Mouse (Mus musculus) forebrain, embryonic 14.5 days (tissue): ENCODE data around the gene Tbx21. TPM values are rescaled to one million over a fixed set of nuclear protein-coding genes. Genes with fewer than 3 reads are reported as not detected.

ENCODE experiments used
- ATAC-seq: fragments of 200-750 bp; cut with Nextera tagmentation; 2 replicates; pipeline ENCODE4 v1.8.0; 2017; ENCODE audit warnings: mild to moderate bottlenecking, moderate library complexity
- DNase-seq: peaks from one replicate; pipeline ENCODE4 v3.0.0-alpha.2; 2015; ENCODE audit warnings: low spot score
- H3K27ac ChIP-seq: fragments of 300-500 bp; sonication (generic); 2 replicates; pipeline ENCODE4 v1.5.1; 2014; ENCODE audit warnings: low read depth, mild to moderate bottlenecking, control low read depth, low read length, moderate library complexity
- H3K27me3 ChIP-seq: fragments of 300-500 bp; sonication (generic); replicated peaks from 2 replicates; pipeline ENCODE4 v1.6.1; 2014; ENCODE audit warnings: low read length, control low read depth, mixed read lengths; ENCODE audit not compliant: control insufficient read depth, insufficient read depth
- H3K36me3 ChIP-seq: fragments of 300-500 bp; sonication (generic); 2 replicates; pipeline ENCODE4 v1.6.1; 2014; ENCODE audit warnings: low read length, control low read depth; ENCODE audit not compliant: control insufficient read depth, insufficient read depth
- H3K4me1 ChIP-seq: fragments of 300-500 bp; sonication (generic); 2 replicates; pipeline ENCODE4 v1.6.1; 2014; ENCODE audit warnings: antibody characterized with exemption, low read length, control low read depth; ENCODE audit not compliant: control insufficient read depth, insufficient read depth
- H3K4me2 ChIP-seq: fragments of 300-500 bp; sonication (generic); 2 replicates; pipeline ENCODE4 v1.6.1; 2014; ENCODE audit warnings: mild to moderate bottlenecking, control low read depth, low read length
- H3K4me3 ChIP-seq: fragments of 300-500 bp; sonication (generic); 2 replicates; pipeline ENCODE4 v1.5.1; 2014; ENCODE audit warnings: low read depth, low read length, control low read depth
- H3K9ac ChIP-seq: fragments of 300-500 bp; sonication (generic); 2 replicates; pipeline ENCODE4 v1.6.1; 2014; ENCODE audit warnings: mild to moderate bottlenecking, low read length, control low read depth, moderate library complexity
- H3K9me3 ChIP-seq: fragments of 300-500 bp; sonication (generic); replicated peaks from 2 replicates; pipeline ENCODE4 v1.6.1; 2016; ENCODE audit warnings: low read length, control low read depth, mixed read lengths; ENCODE audit not compliant: control insufficient read depth
- WGBS: fragments of 180-500 bp; shearing (Covaris S2); extraction: QIAGEN DNeasy Blood & Tissue Kit; methylation state at CpG from one replicate; pipeline ENCODE4 v1.1.7; 2014; 5-methylcytosine and 5-hydroxymethylcytosine counted together
- polyA plus RNA-seq: library from polyadenylated mRNA; unstranded; fragments of >200 nt; fragmentation: Nextera tagmentation; extraction: Ambion mirVana; gene quantifications from 2 replicates; pipeline ENCODE4 v1.2.1, GENCODE M21; 2014

Gene Tbx21
- polyA plus RNA-seq, 1 experiment from 2014 or later, result 0.13 TPM

DNA sequence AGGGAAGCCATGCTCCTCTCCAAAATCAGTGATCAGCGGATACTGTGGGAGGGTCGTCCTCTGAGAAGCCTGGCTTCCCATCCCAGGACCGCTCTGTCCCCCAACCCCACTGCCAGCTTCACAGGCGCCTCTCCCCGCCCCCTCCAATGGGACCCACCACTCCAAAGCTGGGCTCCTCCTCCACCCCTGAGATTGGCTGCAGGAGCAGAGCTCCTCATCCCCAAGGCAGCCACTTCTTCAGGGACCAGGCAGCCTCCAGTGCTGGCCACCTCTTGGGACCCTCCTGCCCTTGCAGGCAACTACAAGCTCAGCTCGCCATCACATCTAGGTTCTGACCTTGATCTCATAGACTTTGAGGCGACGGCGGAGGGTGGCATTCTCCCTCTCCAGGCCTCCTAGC, 33.9 kb upstream of the Tbx21 start:
- DNase-seq, result no peak
- Histone ChIP-seq H3K27me3 (no peaks in the 10 kb centered on the region), H3K9ac (peak overlapping the region; percentile 13; the same call in 1 of the 2 replicates), H3K27ac (no peak overlapping the region), H3K36me3 (peaks cover 31% of the 10 kb centered on the region), H3K4me3 (no peak overlapping the region), H3K4me2 (peak overlapping the region; percentile 77; the same call in 1 of the 2 replicates), H3K4me1 (peaks cover 18% of the 10 kb centered on the region), H3K9me3 (no peaks in the 10 kb centered on the region)
- no peak for ATAC-seq
- 32% methylated on average over 9 of the region's 9 CpGs for WGBS

DNA sequence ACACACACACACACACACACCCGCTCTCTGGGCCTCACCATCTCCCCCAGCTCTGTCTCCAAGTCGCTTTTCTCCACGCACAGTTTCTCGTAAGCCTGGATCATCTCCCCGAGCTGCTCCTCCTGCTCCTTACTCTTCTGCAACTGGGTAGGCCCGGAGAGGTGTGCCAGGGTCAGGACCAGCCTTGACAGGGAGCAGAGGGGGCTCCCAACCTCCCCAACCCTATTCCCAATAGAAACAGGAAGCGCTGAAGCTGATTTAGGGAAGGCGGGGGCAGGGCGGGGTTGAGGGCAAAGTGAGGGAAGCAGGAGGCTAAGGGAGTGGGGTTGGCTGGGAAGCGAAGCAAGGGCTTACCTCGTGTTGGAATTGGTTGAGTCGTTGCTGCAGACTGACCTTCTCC, 33.5 kb upstream of the Tbx21 start:
- Histone ChIP-seq H3K9ac (no peak overlapping the region), H3K4me1 (peaks cover 18% of the 10 kb centered on the region), H3K4me2 (peak overlapping the region; percentile 8; the same call in 1 of the 2 replicates), H3K9me3 (no peaks in the 10 kb centered on the region), H3K36me3 (peaks cover 34% of the 10 kb centered on the region), H3K27ac (no peak overlapping the region), H3K4me3 (no peak overlapping the region), H3K27me3 (no peaks in the 10 kb centered on the region)
- DNase-seq (no peak), ATAC-seq (no peak)
- WGBS, result 38% methylated on average over 12 of the region's 12 CpGs

DNA sequence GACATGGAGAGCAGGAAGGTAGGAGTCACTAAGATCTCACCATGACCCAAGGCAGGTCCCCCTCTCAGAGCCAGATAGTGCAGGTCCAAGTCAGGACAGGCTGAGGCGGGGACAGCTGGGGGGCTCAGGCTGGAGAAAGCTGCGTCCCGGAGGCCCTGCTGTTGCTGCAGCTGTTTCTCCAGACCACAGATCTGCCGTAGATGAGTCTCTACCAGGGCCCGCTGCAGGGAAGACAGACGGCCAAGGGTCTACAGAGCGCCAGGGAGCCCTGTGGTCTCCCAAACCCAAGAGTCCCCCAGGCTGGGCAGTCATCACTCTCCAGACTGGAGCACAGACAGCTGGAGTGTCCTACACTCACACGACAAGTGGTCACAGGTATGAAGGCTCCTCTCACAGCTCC, 32.2 kb upstream of the Tbx21 start:
- H3K27me3 ChIP-seq, result no peaks in the 10 kb centered on the region
- H3K9me3 ChIP-seq, result no peaks in the 10 kb centered on the region
- H3K9ac ChIP-seq, result no peak overlapping the region
- H3K4me3 ChIP-seq, result no peak overlapping the region
- DNase-seq (no peak), ATAC-seq (no peak)
- WGBS, result 89% methylated on average over 8 of the region's 8 CpGs
- H3K4me2 ChIP-seq, result no peak overlapping the region
- peaks cover 36% of the 10 kb centered on the region for H3K36me3 ChIP-seq
- no peak overlapping the region for H3K27ac ChIP-seq
- peaks cover 12% of the 10 kb centered on the region for H3K4me1 ChIP-seq

DNA sequence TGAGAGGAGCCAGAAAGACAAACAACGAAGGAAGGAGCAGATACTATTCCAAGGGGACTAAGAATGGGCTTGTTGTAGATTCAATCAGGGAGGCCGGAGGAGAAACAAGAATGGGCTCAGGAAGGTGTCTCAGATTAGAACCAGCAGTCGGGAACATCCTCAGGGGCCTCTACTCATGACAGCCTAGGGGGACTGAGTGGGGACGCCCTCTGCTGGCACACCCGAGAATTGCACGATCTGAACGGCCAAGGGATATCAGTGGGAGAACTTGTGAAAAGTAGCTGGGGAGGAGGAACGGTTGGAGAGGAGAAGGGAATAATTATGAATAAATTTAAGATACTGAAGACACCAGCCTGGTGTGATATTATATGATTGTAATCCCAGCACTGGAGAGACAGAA, 31.6 kb upstream of the Tbx21 start:
- no peaks in the 10 kb centered on the region for H3K9me3 ChIP-seq
- H3K4me2 ChIP-seq, result no peak overlapping the region
- H3K4me1 ChIP-seq, result peaks cover 7% of the 10 kb centered on the region
- peak; percentile 70 for DNase-seq
- WGBS, result 11% methylated on average over 8 of the region's 8 CpGs
- H3K27me3 ChIP-seq, result no peaks in the 10 kb centered on the region
- H3K36me3 ChIP-seq, result peaks cover 36% of the 10 kb centered on the region
- H3K4me3 ChIP-seq, result no peak overlapping the region
- no peak overlapping the region for H3K9ac ChIP-seq
- H3K27ac ChIP-seq, result no peak overlapping the region
- no peak for ATAC-seq

DNA sequence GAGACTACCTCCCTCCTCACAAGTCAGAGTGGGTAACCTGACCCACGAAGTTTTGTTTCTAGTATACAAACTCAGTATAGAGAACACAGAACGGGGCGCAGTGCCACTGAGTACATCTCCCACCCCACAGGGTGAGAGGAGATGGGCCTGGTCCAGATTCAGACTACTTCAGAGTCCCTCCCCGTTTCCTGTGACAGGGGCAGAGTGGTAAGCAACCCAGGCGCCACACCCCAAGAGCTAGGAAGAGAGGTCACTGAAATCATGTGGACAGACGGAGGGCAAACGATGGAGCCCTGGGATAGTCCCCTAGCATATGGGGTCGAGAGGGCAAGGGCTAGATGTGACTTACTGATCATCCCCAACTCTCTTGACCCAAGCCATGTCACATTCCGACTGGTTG, 30.8 kb upstream of the Tbx21 start:
- no peak overlapping the region for H3K4me3 ChIP-seq
- DNase-seq (no peak), ATAC-seq (no peak)
- no peaks in the 10 kb centered on the region for H3K9me3 ChIP-seq
- no peak overlapping the region for H3K9ac ChIP-seq
- 82% methylated on average over 9 of the region's 9 CpGs for WGBS
- no peak overlapping the region for H3K4me2 ChIP-seq
- H3K4me1 ChIP-seq, result peaks cover 7% of the 10 kb centered on the region
- no peaks in the 10 kb centered on the region for H3K27me3 ChIP-seq
- H3K36me3 ChIP-seq, result peaks cover 39% of the 10 kb centered on the region
- H3K27ac ChIP-seq, result no peak overlapping the region

DNA sequence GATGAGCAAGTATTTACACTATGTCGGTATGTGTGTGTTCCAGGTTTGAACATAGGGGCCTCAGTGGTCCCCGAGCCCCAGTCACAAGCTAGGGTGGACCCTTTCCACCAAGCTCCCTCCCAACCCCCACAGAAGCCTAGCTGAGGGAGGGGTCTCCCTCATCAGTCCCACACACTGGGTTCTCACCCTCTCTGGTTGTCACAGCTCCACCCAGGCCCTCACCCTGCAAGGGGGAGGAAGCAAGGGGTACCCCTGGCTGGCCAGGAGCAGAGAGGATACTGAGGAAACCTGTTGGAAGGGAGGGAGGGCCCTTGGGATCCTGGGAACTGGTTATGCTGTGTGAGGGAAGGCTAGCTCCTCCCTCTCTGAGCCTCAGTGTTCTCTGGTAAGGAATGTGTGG, 30.2 kb upstream of the Tbx21 start:
- Histone ChIP-seq H3K4me2 (no peak overlapping the region), H3K4me3 (no peak overlapping the region), H3K9me3 (no peaks in the 10 kb centered on the region), H3K36me3 (peaks cover 40% of the 10 kb centered on the region), H3K4me1 (peaks cover 7% of the 10 kb centered on the region), H3K27me3 (0 out of 2 replicates have a peak, but pooled peaks cover 3% of the 10 kb centered on the region), H3K9ac (no peak overlapping the region), H3K27ac (no peak overlapping the region)
- DNase-seq, result no peak
- WGBS, result 78% methylated on average over 2 of the region's 2 CpGs
- ATAC-seq, result no peak

DNA sequence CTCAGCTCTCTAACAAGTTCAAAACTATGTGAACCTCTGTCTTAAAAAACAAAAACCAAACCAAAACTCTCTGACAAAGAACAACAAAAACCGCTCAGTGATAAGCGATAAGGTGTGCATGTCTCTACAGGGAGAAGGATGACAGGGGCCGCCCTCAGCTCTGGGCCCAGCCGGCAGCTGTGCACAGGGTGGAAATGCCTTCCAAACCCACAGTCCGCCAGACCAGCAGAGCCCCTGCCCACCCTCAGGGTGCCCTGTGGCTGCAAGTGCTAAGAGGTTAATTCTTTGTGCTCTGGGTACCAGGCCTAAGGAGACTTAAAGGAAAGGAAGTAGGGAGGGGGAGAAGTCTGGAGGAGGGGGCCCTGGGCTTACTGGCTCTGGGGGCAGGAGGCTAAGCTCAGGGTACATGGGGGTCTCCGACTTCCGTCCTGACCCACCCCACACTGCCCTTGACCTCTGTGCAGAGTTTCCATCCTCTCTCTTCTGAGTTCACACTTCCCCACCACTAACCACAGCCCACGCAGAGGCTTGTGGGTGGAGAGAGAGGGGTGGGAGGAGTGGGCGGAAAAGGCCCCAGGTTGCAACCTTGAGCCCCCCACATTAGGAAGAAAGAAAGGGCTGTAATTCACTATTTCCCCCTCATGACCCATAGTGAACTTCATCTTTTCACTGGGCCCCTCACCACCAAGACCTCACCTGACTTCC, 28.2 kb upstream of the Tbx21 start:
- no peak overlapping the region for H3K4me2 ChIP-seq
- peaks cover 9% of the 10 kb centered on the region for H3K4me1 ChIP-seq
- H3K4me3 ChIP-seq, result no peak overlapping the region
- no peaks in the 10 kb centered on the region for H3K9me3 ChIP-seq
- ATAC-seq (no peak), DNase-seq (no peak)
- 0 out of 2 replicates have a peak, but pooled peaks cover 8% of the 10 kb centered on the region for H3K27me3 ChIP-seq
- WGBS, result 84% methylated on average over 9 of the region's 9 CpGs
- H3K36me3 ChIP-seq, result peaks cover 41% of the 10 kb centered on the region
- H3K27ac ChIP-seq, result no peak overlapping the region
- no peak overlapping the region for H3K9ac ChIP-seq

DNA sequence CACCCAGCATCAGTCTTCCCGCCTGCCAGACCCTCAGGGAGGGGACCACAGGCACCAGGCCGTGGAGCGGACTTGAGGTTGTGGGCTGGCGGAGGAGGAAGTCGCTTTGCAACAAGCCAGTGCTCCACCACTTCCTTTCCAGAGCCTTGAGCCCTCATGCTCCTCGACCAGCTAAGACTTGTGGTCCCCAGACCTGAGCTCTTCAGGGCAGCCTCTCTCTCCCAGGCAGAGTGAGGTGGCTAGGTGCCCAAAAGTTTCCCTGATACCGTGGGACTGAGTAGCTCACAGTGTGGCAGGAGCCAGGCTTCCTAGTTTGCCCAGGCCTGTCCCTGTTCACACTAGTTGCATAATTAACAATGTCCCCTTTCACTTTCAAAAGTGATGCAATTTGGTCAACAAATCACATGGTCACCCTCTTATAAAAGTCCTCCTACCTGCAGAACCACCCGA, 27.1 kb upstream of the Tbx21 start:
- 77% methylated on average over 8 of the region's 8 CpGs for WGBS
- H3K4me3 ChIP-seq, result no peak overlapping the region
- no peak overlapping the region for H3K9ac ChIP-seq
- peaks cover 9% of the 10 kb centered on the region for H3K4me1 ChIP-seq
- H3K27me3 ChIP-seq, result 0 out of 2 replicates have a peak, but pooled peaks cover 8% of the 10 kb centered on the region
- H3K9me3 ChIP-seq, result no peaks in the 10 kb centered on the region
- H3K36me3 ChIP-seq, result peaks cover 42% of the 10 kb centered on the region
- ATAC-seq (no peak), DNase-seq (no peak)
- no peak overlapping the region for H3K27ac ChIP-seq
- H3K4me2 ChIP-seq, result no peak overlapping the region

DNA sequence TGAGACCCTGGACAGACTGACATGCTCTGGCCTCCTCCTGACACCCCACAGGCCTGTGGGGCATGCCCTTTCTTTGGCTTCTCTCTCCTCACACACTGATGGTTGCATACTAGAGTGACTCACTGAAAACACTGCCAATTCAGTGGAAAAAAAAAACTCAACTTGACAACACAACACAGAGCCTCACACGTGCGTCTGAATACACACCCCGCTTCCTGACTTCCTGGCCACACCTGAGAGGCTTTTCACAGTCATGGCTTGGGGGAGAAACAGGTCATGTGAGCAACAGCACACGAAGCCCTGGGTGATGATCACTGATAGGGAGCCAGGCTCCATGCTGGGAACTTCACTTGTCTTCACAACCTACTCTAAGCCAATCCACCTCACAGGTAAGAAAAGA, 25.7 kb upstream of the Tbx21 start:
- Histone ChIP-seq H3K9me3 (no peaks in the 10 kb centered on the region), H3K4me3 (no peak overlapping the region), H3K27ac (no peak overlapping the region), H3K4me1 (peaks cover 9% of the 10 kb centered on the region), H3K27me3 (0 out of 2 replicates have a peak, but pooled peaks cover 8% of the 10 kb centered on the region), H3K36me3 (peaks cover 40% of the 10 kb centered on the region), H3K9ac (no peak overlapping the region), H3K4me2 (no peak overlapping the region)
- 73% methylated on average over 4 of the region's 4 CpGs for WGBS
- ATAC-seq (no peak), DNase-seq (no peak)
